Mouse (Mus musculus) urinary bladder, postnatal 14 days (tissue): ENCODE measurements around the gene Pdgfb.

Source experiments
- DNase-seq: peaks from one replicate; pipeline ENCODE4 v3.0.0; 2021; ENCODE audit warnings: low spot score

Gene Pdgfb

DNA sequence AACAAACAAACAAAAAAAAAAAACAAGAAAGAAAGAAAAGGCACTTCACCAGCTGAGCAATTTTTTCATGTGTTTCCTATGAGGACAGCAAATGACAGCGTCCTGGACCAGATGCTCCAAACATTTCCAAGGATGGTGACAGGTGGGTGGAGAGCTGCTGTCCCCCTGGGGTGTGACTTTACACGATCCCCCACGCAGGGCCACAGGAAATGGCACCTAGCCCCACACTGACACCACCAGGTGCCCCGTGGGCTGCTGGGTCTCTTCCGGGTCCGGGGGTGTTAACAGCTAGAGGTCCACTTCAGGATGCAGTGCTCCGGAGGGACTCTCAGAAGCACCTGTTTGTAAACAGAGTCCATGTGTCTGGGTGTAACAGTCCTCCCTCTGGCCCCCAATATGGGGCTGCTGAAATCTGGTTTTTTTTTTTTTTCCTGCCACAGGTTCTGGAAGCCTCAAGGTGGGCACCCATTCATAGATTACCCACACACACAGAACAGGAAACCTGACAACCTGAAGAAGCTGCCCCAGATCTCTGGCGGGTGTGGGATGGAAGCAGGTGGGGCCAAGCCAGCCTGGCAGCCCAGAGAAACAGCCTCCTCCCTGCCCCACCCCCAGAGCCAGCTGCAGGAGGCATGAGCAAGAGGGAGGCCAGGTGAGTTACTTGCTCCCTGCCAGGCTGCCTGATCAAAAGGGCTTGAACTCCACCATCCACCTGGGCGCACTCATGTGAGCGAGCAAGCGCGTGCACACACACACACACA, 5.2 kb downstream of the Pdgfb start:
- no peak for DNase-seq

DNA sequence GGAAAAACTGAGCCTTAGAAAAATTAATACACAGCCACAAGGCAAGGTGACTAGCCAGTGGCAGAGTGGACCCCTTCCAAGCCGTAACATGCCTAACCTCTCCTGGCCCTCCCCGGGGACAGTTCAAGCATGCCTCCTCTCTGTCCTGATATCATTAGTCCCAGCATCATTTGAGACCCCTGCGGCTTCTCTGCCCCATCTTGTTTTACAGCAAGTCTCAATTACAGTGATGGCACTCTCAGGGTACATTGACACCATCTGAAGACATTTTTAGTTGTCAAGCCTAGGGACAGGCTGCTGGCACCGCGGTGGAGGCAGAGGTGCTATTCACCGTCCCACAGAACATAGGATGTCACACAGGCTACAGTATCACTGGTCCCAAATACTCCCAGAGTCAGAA, 6.3 kb downstream of the Pdgfb start:
- no peak for DNase-seq

DNA sequence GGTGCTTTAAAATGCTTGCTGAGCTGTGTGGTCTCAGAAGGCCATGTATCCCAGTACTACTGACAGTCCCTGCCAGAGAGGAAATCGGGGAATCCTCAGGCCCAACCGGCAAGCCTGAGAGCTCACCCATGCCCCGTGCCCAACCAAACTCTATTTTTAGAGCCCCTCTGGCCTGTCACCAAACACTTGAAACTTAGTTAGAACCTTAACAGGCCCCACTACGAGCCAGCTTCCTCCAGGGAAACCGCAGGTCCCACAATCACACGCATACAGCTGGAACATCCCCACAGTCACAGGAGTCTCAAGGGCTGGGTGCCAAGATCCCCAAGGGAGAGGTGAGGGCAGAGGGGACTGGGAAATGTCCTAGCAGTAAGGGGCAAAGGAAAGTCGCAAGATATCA, 8.6 kb downstream of the Pdgfb start:
- DNase-seq: no peak

DNA sequence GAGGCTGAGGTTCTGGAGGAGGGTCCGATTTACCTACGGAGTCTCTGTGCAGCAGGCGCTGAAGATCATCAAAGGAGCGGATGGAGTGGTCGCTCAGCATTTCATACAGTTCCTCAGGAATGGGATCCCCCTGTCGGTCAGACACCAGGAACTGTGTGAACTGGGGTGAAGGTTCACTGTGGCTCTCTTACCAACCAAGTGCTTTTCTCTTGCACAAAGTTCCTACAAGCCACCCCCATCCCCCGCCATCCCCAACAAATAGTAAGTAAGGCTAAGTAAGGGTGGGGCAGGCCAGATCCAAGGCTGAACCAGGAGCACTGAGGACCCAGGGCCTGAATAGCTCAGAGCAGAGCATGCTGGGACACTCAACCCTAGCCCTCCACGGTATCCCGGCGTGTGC, 9.3 kb downstream of the Pdgfb start:
- DNase-seq: no peak

DNA sequence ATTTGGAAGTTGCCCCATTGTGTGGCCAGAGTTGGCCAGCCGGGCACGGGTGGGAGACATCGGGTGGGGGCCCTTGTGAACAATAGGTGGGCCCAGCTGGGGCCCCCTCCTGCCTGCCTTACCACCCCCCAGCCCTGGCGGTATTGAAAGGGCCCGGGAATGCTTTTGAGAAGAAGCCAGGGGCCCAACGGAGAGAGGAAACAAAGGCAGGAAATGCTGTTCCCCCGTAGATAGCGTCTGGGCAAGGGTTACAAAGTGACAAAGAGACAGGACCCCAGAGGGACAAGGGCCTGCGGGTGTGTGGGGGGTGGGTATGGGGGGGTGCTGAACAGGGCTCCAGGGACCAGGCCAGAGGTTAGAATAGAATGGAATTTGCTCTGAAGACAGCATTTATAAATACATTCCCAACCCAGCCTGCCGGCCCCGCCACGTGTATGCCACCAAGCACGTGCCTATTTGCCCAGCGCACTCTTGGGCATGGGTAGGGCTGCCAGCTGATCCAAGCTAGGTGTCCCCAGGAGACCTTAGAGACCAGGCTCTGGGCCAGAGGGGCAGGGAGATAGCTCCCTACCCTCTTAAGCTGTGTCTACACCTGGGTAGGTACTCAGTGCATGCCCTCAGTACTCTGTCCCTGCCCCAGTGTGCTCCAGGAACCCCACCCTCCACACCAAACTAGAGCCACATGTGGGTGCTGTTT, 10.0 kb downstream of the Pdgfb start:
- no peak for DNase-seq

DNA sequence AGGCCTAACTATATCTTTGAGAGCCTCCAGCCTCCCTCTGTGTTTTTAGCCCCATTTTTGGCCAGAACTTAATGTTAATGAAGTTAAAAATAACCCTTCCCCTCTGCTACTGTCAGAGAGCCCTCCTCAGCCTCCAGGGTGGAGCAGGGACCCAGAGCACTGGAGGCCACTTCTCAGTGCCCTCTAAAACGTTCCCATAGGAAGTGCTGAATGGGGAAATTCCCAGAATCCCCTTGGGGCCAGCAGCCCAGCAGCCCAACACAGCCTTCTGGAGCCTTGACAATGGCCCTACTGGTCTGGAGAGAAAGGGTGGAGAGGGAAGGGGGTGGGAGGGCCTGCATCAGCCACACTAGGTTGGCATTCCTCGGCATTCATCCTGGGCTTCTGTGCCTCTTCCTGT, 11.2 kb downstream of the Pdgfb start:
- no peak for DNase-seq

DNA sequence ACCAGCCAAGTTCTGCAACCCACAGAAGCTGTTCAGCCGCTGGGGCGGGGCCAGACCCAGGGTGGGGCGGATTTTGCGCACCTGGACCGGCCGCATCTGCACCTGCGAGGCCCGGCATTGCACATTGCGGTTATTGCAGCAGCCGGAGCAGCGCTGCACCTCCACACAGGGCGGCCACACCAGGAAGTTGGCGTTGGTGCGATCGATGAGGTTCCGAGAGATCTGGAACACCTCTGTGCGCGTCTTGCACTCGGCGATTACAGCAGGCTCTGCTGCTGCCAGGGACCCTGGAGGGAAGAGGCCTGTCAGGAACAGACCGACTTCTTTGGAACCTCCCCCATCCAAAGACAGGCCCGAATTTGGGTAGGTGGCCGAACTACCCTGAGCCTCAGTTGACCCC, 13.2 kb downstream of the Pdgfb start:
- no peak for DNase-seq

DNA sequence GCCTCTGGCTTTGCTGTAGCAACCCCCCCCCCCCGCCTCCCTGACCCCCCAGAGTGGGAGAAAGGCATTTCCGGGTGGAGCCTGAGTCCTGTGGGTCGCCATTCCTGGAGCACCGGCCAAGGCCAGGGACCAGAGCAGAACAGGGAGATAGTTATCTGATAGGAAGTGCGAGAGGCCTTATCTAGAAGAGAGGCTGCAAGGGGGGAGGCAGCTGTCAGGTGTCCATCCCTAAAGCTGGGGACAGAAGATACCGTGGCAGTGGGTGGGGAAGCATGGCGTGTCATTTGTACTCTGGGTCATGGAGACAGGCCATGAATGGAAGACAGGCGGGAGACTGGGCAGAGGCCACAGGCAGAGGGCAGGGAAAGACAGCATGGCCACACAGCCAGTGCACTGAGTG, 14.1 kb downstream of the Pdgfb start:
- no peak for DNase-seq

DNA sequence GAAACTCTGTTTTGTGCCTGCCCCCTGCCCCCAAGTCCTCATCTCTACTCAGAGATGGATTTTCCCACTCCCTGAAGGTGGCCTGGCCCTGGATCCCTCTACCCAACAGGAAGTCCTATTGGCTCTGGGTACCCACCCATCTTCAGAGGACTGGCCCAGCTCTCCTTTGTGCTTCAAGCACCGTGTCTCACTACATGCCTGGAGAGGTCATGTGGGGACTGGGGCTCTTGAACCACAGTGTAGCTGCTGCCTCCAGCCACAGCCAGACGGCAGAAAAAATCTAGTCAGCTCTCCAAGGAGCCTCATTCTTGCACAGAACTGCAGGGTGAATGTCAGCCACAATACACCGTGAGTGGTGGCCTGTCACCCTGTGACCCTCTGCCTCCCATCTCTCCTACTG, 16.8 kb downstream of the Pdgfb start:
- no peak for DNase-seq

DNA sequence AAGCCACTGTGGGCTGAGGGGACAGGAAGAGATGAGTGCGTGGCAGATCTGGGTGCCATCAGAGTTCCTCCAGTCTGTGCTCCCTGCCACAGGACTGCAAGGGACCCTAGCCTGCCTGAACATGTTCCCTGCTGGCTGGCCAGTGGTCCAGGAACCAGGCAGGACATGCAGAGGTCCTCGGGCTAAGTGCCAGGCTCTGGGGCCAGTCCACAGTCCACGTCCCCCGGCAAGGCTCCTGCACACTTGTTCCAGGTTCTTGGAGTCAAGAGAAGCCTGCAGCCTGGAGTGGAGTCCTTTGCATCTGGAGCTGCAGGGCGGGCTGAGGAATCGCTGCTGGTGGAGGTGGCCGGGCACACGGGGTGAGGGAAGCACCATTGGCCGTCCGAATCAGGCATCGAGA, 18.0 kb downstream of the Pdgfb start:
- no peak for DNase-seq

DNA sequence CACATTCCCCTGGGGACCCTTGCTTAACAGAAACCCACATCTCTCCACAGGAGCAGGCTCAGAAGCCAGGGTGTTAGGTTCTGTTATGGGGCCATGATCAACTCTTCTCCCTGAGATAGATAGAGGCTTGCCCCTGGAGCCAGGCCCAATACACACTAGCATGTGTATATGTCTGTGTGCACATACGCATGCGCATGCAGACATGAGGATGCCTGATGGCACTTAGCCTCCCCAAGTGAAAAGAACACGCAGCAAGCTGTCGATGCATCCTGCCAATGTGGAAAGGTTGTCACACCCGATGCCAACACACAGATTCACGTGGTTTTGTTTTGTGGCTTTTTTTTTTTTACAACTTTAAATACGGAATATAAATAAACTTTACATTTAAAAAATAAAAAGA, 19.2 kb downstream of the Pdgfb start:
- no peak for DNase-seq

DNA sequence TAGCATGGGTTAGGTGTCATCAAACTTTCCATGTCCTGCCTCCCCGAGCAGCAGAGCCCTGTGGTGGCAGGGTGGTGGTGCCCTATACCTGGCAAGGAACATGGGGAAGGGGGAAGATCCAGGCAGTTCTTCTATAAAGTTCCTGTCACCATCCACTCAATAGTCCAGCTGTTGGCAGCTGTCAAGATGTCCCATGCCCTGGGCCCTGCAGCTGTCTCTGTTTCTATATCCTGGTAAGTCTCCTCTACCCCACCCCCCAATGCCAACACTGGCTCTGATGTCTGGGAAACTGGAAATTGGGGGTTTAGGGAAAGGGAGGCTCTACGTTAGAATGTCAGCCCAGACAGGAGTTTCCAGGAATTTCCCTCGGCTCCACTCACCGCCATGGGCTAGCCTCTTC, 20.2 kb downstream of the Pdgfb start:
- DNase-seq: no peak

DNA sequence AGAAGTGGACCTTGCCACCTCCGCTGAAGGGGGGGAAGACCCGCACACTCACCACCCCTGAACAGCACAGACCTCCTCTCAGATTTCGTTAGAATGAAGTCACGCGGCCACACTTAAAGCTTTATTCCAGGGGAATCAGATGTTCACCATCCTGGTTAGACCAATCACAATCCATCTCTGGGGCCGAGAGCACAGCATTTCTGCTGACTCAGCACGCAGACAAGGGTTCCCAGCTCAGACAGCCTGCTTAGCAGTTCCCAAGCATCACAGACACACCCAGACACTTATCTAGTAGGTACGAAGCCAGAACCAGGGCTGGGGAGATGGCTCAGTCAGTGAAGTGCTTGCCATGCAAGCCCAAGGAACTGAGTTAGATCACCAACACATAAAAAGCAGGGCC, 28.6 kb downstream of the Pdgfb start:
- no peak for DNase-seq

DNA sequence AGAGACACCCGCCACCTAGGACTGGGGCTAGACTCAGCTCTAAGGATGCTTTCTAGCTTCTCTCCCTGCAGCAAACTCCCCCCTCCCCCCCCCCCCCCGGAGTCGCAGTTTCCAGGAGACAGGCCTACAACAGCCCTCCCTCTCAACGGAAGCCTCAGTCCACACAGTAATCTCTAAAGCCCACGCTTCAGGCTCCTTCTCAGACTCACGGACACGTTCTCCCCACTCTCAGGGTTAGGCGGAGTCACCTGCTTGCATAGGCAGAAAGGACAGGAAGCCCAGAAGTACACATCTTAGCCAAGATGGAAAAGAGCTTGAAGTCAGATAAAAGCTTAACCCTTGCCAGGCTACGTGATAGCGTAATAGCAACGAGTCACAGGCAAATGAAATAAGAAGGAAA, 29.3 kb downstream of the Pdgfb start:
- no peak for DNase-seq

DNA sequence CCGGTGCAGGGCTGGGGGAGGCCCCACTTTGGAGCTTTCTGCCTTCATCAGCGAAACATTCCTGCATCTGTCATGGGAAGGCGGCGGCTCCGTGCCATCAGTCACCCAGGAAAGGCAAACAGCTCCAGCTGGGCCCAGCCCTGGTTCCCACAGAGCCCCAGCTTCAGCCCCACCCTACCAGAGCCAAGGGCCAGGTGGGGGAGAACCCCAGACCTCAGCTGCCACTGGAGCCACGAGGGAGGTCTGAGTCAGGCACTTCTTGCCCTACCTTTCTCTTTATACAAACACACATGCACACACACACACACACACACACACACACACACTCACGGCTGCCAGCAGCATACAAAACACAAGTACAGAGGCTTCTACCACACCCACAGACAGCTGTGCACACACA, 30.6 kb downstream of the Pdgfb start:
- DNase-seq: peak; percentile 20

DNA sequence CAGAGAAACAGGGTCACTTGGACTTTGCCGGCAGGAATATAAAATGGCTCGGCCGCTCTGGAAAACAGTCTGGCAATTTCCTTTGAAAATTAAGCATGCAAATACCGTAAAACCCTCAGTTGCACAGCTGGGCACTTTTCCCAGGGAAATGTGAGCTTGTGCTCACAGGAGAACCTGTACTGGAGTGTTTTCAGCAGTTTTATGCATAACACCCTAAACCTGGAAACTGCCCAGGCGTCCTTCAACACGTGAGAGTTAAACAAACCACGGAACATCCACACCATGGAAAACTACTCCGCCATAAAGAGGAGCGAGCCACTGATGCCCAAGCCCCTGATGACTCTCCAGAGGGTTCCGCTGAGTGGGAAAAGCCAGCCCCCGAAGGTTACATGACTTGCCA, 34.1 kb downstream of the Pdgfb start:
- DNase-seq: no peak

DNA sequence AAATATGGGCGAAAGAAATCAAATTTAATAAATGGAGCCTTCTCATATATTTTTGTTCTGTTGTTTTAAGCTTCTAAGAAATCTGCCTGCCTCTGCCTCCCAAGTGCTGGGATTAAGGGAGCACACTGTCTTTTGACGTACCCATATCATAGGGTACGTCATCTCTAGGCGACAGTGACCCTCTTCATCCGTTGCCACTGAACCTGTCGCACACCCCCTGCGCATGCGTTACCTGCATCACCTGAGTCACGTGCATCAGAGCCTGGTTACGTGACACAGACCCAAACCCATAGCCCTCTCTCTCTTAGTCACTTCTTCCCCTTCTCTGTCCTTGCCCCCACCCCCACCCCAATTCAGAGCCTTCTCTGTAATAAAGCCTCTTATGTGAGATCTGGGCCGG, 42.6 kb downstream of the Pdgfb start:
- no peak for DNase-seq

DNA sequence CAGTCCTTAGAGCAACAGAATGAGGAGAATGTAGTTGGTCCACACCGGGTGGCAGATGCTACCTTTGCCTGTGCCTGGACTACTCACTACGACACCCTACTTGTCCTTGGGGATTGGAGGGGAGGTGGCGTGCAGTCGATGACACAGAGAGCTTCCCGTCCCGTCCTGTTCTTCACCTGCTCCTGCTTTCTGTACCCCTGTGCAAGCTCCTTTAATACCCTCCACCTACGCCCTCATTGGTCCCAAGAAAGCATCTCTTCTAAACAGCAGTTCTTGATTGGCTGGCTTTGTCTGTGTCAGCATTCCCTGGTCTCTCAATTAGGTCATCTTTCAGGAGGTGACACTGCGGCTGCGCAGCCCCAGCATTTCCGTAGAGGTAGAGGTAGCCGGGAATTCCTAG, 43.8 kb downstream of the Pdgfb start, which contains the start of gene Cbx7:
Gene Cbx7 (minus strand): TSS at position 180 of the 400 bp plus-strand sequence.
- DNase-seq: no peak

DNA sequence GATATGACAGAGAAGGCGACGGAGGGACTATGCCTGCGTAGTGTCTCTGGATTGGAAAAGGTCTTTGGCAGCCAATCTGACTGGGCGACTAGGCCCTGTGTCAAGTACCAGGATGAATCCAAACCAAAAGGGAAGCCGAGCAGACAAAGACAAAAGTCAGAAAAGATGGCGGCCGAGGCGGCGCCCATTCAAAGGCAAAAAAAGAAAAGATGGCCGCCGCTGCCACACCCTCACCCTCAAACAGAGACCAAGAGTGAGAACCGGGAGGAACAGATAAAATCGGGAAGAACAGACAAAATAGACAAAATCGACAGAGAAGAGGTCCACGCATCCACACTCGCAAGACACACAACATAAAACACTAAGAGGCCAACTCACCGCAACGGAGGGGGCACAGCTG, 44.3 kb downstream of the Pdgfb start:
- no peak for DNase-seq

DNA sequence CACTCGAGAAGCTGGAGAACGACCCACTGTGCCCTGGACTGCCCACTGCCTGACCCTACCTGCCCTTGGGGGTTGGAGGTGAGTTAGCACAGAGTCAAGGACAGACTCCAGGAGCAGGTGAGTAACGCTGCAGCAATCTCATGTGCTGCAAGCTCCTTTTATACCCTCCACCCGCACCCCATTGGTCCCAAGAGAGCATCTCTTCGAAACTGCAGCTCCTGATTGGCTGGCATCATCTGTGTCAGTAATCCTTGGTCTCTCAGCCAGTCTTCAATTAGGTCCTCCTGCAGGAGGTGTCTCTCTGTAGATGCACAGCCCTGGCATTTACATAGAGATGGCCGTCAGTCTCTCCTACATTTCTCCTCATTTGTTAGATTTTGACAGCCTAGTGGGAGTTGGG, 47.4 kb downstream of the Pdgfb start:
- DNase-seq: no peak

DNA sequence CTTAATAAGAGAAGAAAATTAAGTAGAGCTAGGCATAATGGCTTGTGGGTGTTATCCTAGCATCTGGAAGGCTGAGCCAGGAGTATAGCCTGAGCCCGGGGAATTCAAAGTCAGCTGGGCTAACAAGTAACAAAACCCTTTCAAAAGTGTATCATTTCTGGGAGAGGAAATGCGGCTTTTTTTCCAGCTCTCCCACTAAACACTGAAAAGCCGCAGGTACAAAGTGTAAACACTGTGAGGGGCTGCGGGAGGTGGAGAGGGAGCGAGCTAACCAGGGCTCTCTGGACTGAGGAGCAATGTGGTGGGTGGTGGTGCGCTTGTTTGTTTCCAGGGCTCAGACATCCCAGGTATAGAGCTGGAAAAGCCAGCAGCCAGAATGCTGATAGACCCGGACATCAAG, 50.4 kb downstream of the Pdgfb start:
- no peak for DNase-seq

DNA sequence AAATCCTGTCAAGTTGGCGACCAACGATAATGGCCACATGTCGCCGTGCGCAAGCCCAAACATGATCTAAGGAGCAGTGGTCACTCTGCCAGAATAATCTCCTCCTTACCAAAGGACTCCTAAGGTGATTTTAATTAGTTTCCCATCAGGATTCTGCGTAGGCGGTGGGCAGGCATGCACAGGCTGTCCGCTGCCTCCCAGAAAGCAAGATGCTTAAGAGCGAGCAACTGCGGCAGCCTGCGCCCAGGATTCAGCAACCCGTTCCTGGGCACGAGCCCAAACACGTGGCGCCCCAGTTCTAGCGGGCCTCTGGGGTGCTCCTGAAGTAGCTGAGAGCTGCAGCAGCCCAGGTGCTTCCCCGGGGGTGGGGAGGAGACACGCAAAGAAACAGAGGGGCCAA, 52.1 kb downstream of the Pdgfb start:
- DNase-seq: no peak

DNA sequence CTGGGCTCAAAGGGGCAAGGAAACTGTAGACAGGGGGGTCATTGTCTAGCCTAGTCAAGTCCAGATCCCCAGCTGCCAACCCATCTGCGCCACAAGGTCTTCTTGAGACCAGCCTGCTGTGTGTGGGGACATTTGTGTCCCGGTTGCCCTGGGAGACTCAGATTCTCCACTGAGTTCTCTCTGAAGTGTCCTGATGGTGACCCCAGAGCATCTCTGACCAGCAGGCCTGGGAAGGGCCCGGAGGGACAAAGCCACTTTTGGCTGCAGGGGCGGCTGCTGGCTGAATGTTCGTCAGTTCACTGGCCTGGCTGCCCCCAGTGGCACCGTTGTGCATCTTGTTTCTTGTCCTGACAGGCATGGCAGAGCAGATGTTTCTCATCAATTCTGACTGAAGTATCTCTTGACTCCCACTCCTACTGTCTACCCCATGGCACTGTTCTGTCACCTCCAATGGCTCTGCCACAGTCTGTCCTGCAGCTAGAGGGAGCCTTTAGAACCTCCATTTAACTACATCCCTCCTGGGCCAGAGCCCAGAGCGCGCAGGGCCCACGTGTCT, 53.3 kb downstream of the Pdgfb start:
- no peak for DNase-seq

DNA sequence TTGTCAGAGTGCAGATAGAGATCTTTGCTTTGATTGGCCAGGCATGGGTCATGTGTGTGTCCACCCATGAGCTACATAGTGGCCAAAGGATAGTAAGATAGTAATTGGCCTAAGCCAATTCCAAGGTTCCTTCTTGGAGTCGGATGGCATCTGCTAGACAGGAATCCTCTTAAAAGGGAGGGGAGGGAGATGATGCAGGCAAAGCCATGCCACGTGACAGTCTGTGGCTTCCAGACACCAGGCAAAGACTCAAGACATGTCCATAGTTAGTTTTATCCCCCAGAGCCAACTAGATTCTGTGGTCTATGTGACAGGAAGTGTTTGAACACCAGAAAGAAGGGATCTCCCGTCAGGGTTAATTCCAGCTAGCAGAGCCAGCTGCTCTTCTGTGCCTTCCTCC, 56.4 kb downstream of the Pdgfb start:
- DNase-seq: no peak
